Mouse (Mus musculus): ENCODE data around the gene Ndufv3. TPM values are rescaled to one million over a fixed set of nuclear protein-coding genes. Genes with fewer than 3 reads are reported as not detected.

Ndufv3 gene
- 1,000 to 10,000 TPM; 1,464 to 1,614 (median 1,563) TPM for total RNA-seq (2022)

DNA sequence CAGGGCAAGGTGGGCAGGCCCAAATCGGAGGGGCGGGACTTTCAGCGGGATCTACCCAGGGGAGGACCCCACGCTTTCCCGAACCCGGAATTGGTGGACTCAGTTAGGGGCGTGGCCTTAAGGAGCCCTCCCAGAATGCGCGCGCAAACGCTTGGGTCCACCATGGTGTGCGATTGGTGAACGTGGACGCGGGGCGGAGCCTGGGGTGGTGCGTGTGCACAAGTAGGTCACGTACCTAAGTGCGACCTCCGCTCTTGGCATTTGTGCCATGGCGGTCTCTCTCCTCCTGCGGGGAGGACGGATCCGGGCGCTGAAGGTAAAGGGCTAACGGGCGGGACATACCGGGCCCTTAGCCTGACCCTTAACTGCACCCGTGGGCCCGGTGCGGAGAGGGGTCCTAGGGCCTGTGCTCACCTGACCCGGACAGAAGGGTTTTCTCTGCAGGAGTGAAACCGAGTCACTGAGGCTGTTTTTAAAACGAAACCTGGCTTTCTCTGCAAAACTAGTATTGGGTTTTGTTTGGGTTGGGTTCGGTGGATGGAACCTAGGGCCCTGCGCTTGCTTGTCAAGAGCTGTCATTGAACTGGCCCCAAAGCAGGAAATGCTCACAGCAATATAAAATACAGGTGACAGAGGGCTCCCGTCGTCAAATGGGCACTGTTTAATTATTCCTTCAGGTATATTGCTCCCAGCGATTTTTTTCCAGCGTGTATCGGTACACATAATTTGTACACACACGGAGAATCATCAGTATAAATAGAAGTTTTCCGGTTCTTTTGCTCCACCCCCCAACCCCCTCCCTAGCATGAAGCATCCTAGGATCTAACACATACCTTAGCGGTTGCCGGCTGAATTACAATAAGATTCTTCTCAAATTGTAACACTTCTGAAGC is at the start of gene Ndufv3, which contains the start of gene Wdr4:
Ndufv3 (plus strand) TSS at position 170 of the 893 bp plus-strand sequence.
Wdr4 (minus strand) TSS at position 35 of the 893 bp plus-strand sequence.
- peak; percentile 99 for DNase-seq (ENCODE audit: low spot score)

GRCm38 (mm10) chr17:31470766-31471418 is 49.0 kb upstream of the Ndufv3 start:
- no peak for DNase-seq (ENCODE audit: low spot score)

DNA sequence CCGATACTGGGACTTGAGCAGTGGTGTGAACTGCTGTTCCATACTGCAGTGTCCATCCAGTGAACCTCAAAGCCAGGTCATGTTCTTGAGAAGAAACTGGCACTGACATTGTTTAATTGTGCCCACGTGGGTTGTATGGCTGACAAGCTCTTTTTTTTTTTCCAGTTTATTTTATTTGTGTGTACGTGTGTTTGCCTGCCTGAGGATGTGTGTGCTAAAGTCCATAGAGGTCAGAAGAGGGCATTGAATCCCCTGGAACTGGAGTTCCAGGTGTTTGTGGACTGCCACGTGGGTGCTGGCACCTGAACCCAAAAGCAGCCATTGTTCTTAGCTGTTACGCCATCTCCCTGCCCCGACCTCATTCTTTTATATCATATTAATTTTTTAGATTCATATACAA is 45.5 kb upstream of the Ndufv3 start:
- no peak for DNase-seq (ENCODE audit: low spot score)

- no peak for DNase-seq (ENCODE audit: low spot score)
These were observed 41.3 kb upstream of the Ndufv3 start for GRCm38 (mm10) chr17:31478606-31479005.

- no peak for DNase-seq (ENCODE audit: low spot score)
These were observed 40.6 kb upstream of the Ndufv3 start for GRCm38 (mm10) chr17:31479108-31479844.

DNA sequence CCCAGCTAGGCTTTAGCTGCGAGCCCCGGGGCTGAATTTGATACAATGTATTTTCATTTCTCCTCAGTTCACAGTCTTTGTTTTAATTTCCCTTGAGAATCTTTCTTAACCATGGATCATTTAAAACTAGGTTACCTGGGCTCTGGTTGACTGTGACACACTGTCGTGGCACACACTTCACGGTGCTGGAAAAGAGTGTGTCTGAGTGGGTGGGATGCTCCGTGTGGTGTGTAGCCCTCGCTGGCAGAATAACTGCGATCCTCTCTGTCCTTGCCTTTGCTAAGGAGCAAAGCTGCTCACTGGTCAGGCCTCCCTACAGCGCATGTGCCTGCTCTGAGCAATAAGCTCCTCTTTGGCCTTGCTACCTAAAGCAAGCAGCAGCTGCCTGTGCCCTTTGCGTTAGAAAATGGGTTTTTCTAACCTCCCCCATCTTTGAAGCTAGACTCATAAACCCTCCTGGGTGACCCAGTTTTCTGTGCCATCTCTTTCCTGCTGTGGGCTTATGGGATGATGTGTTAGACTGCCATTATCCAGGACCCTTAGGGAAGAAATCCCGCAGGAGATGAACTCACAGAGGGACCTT is 33.2 kb upstream of the Ndufv3 start:
- DNase-seq (ENCODE audit: low spot score) = no peak

DNA sequence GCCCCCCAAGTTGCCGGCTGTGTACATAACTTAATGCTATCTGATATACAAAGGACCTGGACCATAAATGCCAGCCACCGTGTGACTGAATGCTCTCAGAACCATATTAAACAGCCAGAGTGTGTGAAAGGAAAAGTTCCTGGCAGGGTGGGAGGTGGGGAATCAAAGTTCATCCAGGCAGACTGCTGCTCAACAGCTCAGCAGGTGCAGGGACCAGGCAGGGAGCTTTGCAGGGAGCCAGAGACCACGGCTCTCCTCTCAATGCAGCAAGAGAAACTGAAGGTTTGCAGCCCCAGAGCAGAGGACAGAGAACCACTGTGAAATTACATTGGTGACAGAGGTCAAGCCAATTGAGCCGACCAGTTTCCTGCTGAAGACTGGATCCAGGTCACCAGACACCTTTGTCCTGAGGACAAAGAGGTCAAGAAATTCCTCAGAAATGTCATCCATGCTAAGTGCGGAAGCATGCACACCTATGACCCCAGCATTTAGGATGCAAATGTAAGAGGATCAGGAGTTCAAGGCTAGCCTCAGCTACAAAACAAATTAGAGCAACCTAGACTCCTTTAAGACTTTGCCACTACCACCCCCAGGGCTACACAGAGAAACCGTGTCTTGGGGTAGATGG is 32.4 kb upstream of the Ndufv3 start:
- no peak for DNase-seq (ENCODE audit: low spot score)

DNA sequence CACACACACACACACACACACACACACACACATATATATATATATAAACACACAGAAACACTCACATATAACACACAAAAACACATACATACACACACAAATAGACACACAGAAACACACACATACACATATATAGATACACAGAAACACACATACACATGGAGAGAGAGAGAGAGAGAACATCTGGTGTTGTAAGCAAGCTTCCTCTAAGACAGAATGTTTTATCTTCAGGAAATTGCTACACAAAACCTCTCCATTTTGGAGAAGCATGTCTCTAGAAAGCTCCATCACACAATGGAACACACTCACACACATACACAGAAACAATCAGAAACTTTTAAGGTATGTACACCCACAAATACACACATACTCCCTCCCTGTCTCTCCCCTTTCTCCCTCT is 28.6 kb upstream of the Ndufv3 start:
- DNase-seq (ENCODE audit: low spot score) = no peak

GRCm38 (mm10) chr17:31492416-31492815 is 27.5 kb upstream of the Ndufv3 start:
- peak; percentile 81 for DNase-seq (ENCODE audit: low spot score)

GRCm38 (mm10) chr17:31494989-31495388 is 24.9 kb upstream of the Ndufv3 start:
- DNase-seq (ENCODE audit: low spot score) = no peak

DNA sequence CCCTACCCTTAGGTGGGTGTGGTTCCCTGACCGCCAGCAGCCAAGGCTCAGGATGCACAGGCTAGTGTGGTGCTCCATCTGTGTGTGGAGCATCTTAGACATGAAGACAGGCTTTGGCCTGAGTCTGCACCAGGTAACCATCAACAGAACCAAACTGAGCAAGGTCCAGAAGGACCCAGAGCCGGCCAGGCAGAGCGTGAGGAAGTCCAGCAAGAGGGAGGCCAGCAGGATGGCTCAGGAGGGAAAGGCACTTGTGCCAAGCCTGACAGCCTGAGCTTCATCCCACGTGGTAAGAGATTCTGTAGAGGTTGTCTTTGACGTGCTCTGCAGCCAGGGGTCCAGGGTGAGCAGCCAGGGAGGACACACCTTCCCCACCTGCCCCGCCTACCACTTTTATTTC is 22.2 kb upstream of the Ndufv3 start:
- no peak for DNase-seq (ENCODE audit: low spot score)

GRCm38 (mm10) chr17:31499725-31500124 is 20.2 kb upstream of the Ndufv3 start:
- DNase-seq (ENCODE audit: low spot score) = no peak

DNA sequence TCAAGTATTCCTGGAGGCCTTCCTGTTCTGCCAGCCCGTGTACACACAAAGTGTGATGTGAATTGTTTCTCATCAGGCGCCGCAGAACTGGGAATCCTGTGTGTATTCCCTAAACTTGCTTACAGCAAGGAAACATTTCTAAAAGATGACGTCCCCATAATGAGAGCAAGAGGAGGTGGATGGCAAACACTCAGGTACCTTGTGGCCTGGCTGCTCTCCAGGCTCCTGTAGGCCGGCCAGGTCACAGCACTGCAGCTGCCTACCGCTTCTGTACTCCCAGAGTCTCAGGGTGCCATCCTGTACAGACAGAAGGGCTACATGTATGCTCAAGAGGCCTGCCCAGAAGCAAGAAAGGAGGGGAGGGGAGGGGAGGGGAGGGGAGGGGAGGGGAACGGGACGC is 19.5 kb upstream of the Ndufv3 start:
- no peak for DNase-seq (ENCODE audit: low spot score)

DNA sequence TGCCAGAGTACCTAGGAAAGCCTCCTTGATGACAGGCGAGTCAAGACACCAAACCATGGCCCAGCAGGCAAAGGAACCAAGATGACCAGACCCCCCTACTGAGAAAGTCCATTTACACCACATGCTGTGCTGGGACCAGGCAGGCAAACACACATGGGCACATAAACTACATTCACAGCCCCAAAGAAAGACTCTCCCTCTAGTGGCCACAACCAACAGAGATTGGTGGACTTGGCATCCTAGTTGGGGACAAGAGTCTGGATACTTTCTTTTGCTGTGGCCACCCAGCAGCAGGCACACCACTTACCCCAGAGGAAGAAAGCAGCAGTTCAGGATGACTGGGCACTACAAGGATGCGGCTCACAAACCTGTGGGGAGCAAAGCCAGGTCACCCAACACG is 19.0 kb upstream of the Ndufv3 start:
- no peak for DNase-seq (ENCODE audit: low spot score)

DNA sequence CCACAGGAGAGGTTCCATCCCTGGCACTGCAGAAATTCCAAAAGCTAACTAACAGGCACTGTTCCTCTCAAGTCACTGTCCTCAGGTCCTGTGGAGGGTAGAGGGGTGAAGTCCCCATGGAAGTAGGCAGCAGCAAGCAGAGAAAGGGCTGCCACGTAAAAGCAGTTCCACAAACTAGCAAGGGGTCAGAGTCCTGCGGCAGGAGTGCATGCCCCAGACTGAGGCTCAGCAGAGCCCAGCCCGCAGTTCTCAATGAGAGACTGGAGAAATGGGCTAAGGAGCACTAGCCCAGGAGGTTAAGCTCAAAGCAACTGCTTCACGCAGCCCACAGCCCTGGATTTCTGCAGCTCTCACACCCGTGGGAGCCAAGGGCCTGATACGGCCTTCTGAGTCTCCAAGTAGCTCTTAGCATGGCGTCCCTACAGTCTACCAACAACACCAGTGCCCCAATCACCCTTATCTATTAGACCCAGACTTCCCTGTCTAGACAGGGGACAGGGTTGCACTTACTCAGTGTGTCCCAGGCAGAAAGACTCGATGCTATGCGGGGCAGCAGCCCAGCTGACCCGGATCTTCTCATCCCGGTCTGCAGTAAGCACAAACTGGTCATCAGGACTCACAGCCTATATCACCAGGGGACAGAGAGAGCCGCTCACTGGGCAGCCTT is 17.5 kb upstream of the Ndufv3 start:
- no peak for DNase-seq (ENCODE audit: low spot score)

- DNase-seq (ENCODE audit: low spot score) = no peak
These were observed 16.6 kb upstream of the Ndufv3 start for GRCm38 (mm10) chr17:31503337-31503736.

DNA sequence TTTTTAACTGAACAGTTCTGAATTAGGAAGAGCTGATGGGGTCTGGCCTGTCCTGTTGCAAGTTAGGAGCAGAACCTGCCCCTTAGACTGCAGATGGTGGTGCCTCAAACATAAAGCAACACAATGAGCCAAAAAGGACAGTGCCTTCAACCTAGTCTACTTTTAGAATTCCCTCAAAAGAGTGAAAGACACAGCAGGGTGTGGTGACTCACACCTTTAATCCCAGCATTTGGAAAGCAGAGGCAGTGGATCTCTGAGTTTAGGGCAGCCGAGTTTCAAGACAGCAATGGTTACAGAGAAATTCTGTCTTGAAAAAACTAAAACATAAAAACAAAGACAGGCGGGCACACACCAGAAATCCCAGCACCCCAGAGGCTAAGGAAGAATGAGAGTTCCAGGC is 16.0 kb upstream of the Ndufv3 start:
- no peak for DNase-seq (ENCODE audit: low spot score)

GRCm38 (mm10) chr17:31505013-31505412 is 14.9 kb upstream of the Ndufv3 start:
- no peak for DNase-seq (ENCODE audit: low spot score)

DNA sequence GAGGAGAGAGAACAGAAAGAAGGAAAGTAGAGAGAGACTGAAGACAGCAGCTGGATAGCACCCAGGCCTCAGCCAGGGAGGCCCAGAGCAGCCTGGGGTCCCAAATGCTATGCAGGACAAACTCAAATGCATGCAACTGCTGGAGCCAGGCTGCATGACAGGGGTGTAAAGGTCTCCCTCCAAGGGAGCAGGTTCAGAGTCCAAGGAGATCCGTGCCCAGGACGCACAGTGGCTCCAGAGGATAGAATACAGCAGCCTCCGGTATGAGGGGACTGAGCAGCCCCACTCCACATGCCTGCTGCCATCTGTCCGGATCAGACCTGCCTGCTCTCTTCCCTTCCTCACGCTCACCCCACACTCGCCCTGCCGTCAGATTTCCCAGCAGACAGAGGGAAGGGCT is 13.6 kb upstream of the Ndufv3 start:
- DNase-seq (ENCODE audit: low spot score) = no peak

- no peak for DNase-seq (ENCODE audit: low spot score)
These were observed 9.0 kb upstream of the Ndufv3 start for GRCm38 (mm10) chr17:31510944-31511343.
